Mouse (Mus musculus) cerebellum, postnatal 10 days (tissue): ENCODE measurements around the gene Gga1.
A peak's percentile ranks its signal among the peaks of the same experiment; 100 is the strongest.

Source experiments
- DNase-seq, 2 experiments: peaks; one replicate each; pipeline ENCODE4 v3.0.0; 2021; ENCODE audit warnings: mixed read lengths in 2 of 2

Gene Gga1

GRCm38 (mm10) chr15:78942663-78943062 is 65.7 kb downstream of the Gga1 start:
- peak; percentile 91 to 93 for DNase-seq
